Mouse (Mus musculus): ENCODE measurements around the gene Exoc3l2.

GRCm38 (mm10) chr7:19503481-19504068 is 40.4 kb downstream of the Exoc3l2 start:
- peak; percentile 92 for TF ChIP-seq CTCF (IDR thresholded peaks at IDR 0.05; ENCODE audit: low read depth)
- TF ChIP-seq EP300 (optimal IDR thresholded peaks at IDR 0.05): no peak
